Mouse (Mus musculus) kidney, embryonic 15.5 days (tissue): ENCODE results near the gene Pigo. TPM values are rescaled to one million over a fixed set of nuclear protein-coding genes. Genes with fewer than 3 reads are reported as not detected.
A peak's percentile ranks its signal among the peaks of the same experiment; 100 is the strongest.

Experiments
- ATAC-seq: fragments of 200-750 bp; cut with Nextera tagmentation; replicated peaks from 2 replicates; pipeline ENCODE4 v1.8.0; 2017; ENCODE audit warnings: moderate TSS enrichment; ENCODE audit not compliant: low FRiP score
- H3K27ac ChIP-seq: fragments of 300-500 bp; sonication (generic); 2 replicates; pipeline ENCODE4 v1.5.1; 2015; ENCODE audit warnings: mild to moderate bottlenecking, inconsistent platforms
- H3K27me3 ChIP-seq: fragments of 300-500 bp; sonication (generic); 2 replicates; pipeline ENCODE4 v1.6.1; 2015; ENCODE audit warnings: inconsistent platforms
- H3K36me3 ChIP-seq: fragments of 300-500 bp; sonication (generic); 2 replicates; pipeline ENCODE4 v1.6.1; 2015; ENCODE audit warnings: inconsistent platforms
- H3K4me1 ChIP-seq: fragments of 300-500 bp; sonication (generic); 2 replicates; pipeline ENCODE4 v1.6.1; 2015; ENCODE audit warnings: inconsistent platforms
- H3K4me2 ChIP-seq: fragments of 300-500 bp; sonication (generic); 2 replicates; pipeline ENCODE4 v1.6.1; 2015; ENCODE audit warnings: moderate library complexity, mild to moderate bottlenecking, inconsistent platforms
- H3K4me3 ChIP-seq: fragments of 300-500 bp; sonication (generic); replicated peaks from 2 replicates; pipeline ENCODE4 v1.5.1; 2015; ENCODE audit warnings: mild to moderate bottlenecking, inconsistent platforms
- H3K9ac ChIP-seq: fragments of 300-500 bp; sonication (generic); 2 replicates; pipeline ENCODE4 v1.6.1; 2015; ENCODE audit warnings: mild to moderate bottlenecking, inconsistent platforms
- H3K9me3 ChIP-seq: fragments of 300-500 bp; sonication (generic); replicated peaks from 2 replicates; pipeline ENCODE4 v1.6.1; 2016; ENCODE audit warnings: inconsistent platforms
- WGBS: fragments of 180-500 bp; shearing (Covaris S2); methylation state at CpG from one replicate; pipeline ENCODE4 v1.1.7; 2015; ENCODE audit warnings: mixed read lengths; 5-methylcytosine and 5-hydroxymethylcytosine counted together
- polyA plus RNA-seq: library from polyadenylated mRNA; unstranded; fragments of >200 nt; fragmentation: Nextera tagmentation; extraction: Ambion mirVana; gene quantifications from 2 replicates; pipeline ENCODE4 v1.2.1, GENCODE M21; 2015

The Pigo gene
- polyA plus RNA-seq, 1 experiment from 2014 or later = 27.6 TPM

GRCm38 (mm10) chr4:43045659-43046302 lies 20.2 kb upstream of the Pigo start, which contains the start of gene Fam214b:
Fam214b (minus strand) TSS chr4:43046220.
- H3K4me1 ChIP-seq = peaks cover 29% of the 10 kb centered on the region
- H3K36me3 ChIP-seq = no peaks in the 10 kb centered on the region
- peak within 1 kb of the TSS; percentile 81 for H3K27ac ChIP-seq
- no peaks in the 10 kb centered on the region for H3K9me3 ChIP-seq
- peak within 1 kb of the TSS; percentile 85 for H3K4me2 ChIP-seq
- no peaks in the 10 kb centered on the region for H3K27me3 ChIP-seq
- peak within 1 kb of the TSS; percentile 52 for H3K9ac ChIP-seq
- H3K4me3 ChIP-seq = peak within 1 kb of the TSS; percentile 65
- under 1% methylated on average over 33 of the region's 33 CpGs for WGBS
- ATAC-seq = peak; percentile 95

- Histone ChIP-seq H3K27ac (peak overlapping the region; percentile 72), H3K4me3 (peak overlapping the region; percentile 65), H3K4me2 (peak overlapping the region; percentile 85), H3K27me3 (no peaks in the 10 kb centered on the region), H3K36me3 (no peaks in the 10 kb centered on the region), H3K9ac (peak overlapping the region; percentile 44), H3K4me1 (peaks cover 32% of the 10 kb centered on the region), H3K9me3 (no peaks in the 10 kb centered on the region)
- ATAC-seq = no peak; the same call in none of the 2 replicates
- 4% methylated on average over 13 of the region's 13 CpGs for WGBS
These were observed 19.7 kb upstream of the Pigo start for GRCm38 (mm10) chr4:43045285-43045658.

- Histone ChIP-seq H3K4me1 (peaks cover 38% of the 10 kb centered on the region), H3K4me2 (peak overlapping the region; percentile 85), H3K27ac (peak overlapping the region; percentile 72), H3K9ac (no peak overlapping the region), H3K9me3 (no peaks in the 10 kb centered on the region), H3K27me3 (no peaks in the 10 kb centered on the region), H3K4me3 (peak overlapping the region; percentile 65), H3K36me3 (no peaks in the 10 kb centered on the region)
- no peak for ATAC-seq
- WGBS = 17% methylated on average over 4 of the region's 4 CpGs
These were observed 19.1 kb upstream of the Pigo start for GRCm38 (mm10) chr4:43044673-43045072.

DNA sequence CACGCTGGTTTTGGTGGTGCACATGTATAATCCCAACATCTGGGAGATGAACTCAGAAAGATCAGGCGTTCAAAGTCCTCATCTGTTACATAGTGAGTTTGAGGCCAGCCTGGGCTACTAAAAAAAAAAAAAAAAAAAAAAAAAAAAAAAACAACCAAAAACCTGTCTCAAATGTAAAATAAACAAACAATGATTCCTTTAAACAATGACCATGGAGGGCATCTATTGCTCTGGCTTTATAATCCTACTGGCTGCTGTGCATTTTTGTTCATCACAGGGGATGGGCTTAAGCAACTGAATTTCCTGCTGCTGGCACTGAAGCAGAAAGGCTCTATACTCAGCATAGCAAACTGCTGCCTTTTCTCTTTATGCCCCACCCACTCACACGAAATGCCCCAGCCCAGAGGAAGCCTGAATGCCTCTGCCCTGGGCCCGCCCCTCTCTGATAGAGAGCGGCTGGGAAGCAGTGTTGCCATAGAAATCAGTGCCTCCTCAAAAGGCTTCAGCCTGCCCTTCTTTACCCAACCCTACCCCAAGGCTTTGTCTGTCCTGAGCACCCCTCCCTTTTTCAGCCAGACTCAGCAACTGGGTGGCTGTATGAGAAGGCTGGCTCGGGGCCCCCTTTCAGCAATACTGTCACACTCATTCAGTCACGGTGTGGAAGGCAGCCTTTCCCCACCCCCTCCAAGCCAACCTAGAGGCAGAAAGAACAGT lies 18.2 kb upstream of the Pigo start:
- Histone ChIP-seq H3K27me3 (no peaks in the 10 kb centered on the region), H3K36me3 (no peaks in the 10 kb centered on the region), H3K9ac (0 out of 2 replicates have a peak overlapping the region, but pooled peaks have one; percentile 3), H3K27ac (peak overlapping the region; percentile 72), H3K4me1 (peaks cover 46% of the 10 kb centered on the region), H3K9me3 (no peaks in the 10 kb centered on the region), H3K4me3 (peak overlapping the region; percentile 65; the same call in 1 of the 2 replicates), H3K4me2 (peak overlapping the region; percentile 85)
- no peak for ATAC-seq
- 21% methylated on average over 7 of the region's 7 CpGs for WGBS

GRCm38 (mm10) chr4:43040881-43041547 lies 15.4 kb upstream of the Pigo start:
- Histone ChIP-seq H3K27ac (peak overlapping the region; percentile 45), H3K9me3 (no peaks in the 10 kb centered on the region), H3K36me3 (peaks cover 8% of the 10 kb centered on the region), H3K27me3 (no peaks in the 10 kb centered on the region), H3K4me3 (no peak overlapping the region), H3K4me2 (no peak overlapping the region), H3K9ac (no peak overlapping the region), H3K4me1 (peaks cover 51% of the 10 kb centered on the region)
- no peak for ATAC-seq
- 66% methylated on average over 9 of the region's 9 CpGs for WGBS

DNA sequence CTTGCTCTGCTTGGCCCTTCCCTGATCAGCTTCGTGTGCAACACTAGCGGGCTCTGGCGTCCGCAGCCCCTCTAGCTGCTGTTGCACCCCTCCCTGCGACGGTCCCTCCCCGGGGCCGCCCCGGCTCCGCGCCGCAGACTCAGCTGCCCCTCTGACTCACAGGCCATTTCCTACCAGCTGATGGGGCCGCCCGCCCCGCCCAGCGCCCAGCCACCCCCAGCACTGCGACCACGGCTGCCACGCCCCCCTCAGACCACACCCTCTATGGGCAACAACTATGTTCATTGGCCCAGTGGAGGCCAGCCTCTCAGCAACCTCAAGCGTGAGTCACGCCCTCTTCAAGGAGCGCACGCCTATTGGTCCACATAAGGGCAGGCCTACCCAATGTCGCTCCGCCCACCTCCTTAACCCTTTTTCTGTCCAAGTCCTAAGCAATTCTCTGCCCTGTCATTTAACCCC lies 14.5 kb upstream of the Pigo start:
- peak overlapping the region; percentile 86 for H3K4me2 ChIP-seq
- peaks cover 16% of the 10 kb centered on the region for H3K36me3 ChIP-seq
- peak overlapping the region; percentile 79 for H3K27ac ChIP-seq
- WGBS = 0% methylated on average over 25 of the region's 25 CpGs
- H3K9ac ChIP-seq = peak overlapping the region; percentile 73
- ATAC-seq = peak; percentile 98
- H3K9me3 ChIP-seq = no peaks in the 10 kb centered on the region
- peak overlapping the region; percentile 69 for H3K4me3 ChIP-seq
- peaks cover 45% of the 10 kb centered on the region for H3K4me1 ChIP-seq
- no peaks in the 10 kb centered on the region for H3K27me3 ChIP-seq

DNA sequence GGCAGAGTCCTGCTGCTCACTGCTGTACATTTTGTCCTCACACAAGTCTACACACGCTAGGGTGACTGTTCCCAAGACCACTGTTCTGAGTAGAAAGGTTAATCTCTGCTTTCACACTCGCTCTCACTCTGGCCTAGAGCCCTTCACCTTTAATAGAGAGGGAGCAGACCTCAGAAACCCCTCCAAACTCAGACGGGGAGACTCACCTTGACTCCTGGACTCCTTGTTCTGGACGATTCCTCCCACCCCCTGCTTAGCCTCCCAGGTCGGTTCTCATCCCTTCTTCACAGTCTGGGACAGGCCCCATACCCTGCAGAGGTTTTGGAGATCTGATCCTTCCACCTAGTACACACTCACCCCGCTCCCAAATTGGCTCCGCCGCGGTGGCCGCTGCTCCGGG lies 14.0 kb upstream of the Pigo start:
- peak; percentile 33 for ATAC-seq
- Histone ChIP-seq H3K4me2 (peak overlapping the region; percentile 86), H3K9me3 (no peaks in the 10 kb centered on the region), H3K9ac (peak overlapping the region; percentile 73), H3K4me1 (peaks cover 40% of the 10 kb centered on the region), H3K27me3 (no peaks in the 10 kb centered on the region), H3K4me3 (peak overlapping the region; percentile 69), H3K36me3 (peaks cover 19% of the 10 kb centered on the region), H3K27ac (peak overlapping the region; percentile 79)
- WGBS = 1% methylated on average over 11 of the region's 11 CpGs

DNA sequence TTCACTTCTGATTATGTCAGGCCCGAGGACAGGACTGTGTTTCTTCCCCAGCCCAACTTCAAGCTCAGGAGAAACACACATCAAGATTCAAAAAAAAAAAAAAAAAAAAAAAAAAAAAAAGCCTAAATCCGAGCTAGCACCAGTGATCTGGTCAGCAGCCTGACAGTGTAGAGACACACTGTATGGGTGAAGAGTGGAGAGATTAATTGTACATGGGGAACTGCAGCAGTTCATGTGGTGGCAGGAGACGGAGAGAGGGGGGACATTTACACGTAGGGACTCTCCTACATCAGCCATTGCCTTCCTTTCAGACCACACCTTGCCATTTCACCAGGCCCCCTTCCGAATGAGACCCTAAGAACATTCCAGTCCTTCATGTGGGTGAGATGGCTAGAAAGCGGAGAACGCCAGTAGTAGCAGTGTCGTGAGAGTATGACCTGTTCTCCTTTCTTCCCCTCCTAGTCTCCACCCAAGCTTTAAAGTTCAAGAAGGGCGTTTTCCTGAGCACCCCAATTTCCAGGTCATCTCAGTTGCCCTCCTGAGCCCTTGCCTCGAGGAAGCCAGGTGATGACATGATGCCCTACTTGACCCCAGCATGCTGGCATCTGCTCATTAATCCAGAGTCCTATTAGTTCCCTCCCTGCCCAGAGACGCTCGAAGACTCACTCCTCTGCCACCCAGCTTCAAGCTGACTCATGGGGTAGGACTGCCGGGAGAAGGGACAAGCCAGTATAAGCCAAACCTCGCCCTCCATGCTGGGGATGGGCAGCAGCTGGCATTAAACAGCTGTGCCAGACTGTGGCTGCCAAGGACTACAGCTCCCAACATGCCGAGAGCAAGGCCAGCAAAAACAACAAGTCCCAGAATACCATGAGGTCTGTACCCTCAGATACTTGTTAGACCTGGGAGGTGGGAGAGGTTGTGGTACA lies 13.2 kb upstream of the Pigo start:
- no peaks in the 10 kb centered on the region for H3K9me3 ChIP-seq
- no peak for ATAC-seq
- 53% methylated on average over 15 of the region's 15 CpGs for WGBS
- peak overlapping the region; percentile 73 for H3K9ac ChIP-seq
- H3K4me2 ChIP-seq = peak overlapping the region; percentile 86
- no peaks in the 10 kb centered on the region for H3K27me3 ChIP-seq
- H3K27ac ChIP-seq = peak overlapping the region; percentile 79; the same call in 1 of the 2 replicates
- H3K4me1 ChIP-seq = peaks cover 32% of the 10 kb centered on the region
- peak overlapping the region; percentile 69 for H3K4me3 ChIP-seq
- H3K36me3 ChIP-seq = peaks cover 27% of the 10 kb centered on the region

- Histone ChIP-seq H3K9me3 (no peaks in the 10 kb centered on the region), H3K36me3 (peaks cover 35% of the 10 kb centered on the region), H3K27me3 (no peaks in the 10 kb centered on the region), H3K4me1 (peaks cover 26% of the 10 kb centered on the region), H3K4me3 (no peak overlapping the region), H3K27ac (no peak overlapping the region), H3K9ac (no peak overlapping the region), H3K4me2 (no peak overlapping the region)
- ATAC-seq = no peak
- 73% methylated on average over 4 of the region's 4 CpGs for WGBS
These were observed 12.4 kb upstream of the Pigo start for GRCm38 (mm10) chr4:43037860-43038566.

DNA sequence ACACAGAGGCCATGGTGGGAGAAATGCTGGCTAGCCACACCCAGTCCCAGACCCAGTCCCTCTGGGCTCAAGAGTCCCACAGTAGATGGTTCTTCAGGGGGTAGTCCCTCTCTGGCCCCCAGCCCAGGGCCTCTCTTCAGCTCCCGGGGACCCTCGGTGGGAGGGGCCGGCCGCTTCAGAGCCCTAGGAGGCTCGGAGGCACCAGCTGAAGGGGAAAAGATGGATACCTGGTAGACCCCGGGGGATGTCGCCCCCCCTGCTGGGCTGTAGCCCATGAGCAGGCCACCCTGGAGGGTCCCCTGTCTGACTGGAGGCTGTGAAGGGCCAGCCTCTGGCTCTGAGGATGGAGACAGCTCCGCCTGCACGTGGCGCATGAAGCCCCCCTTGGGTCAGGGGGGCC lies 10.7 kb upstream of the Pigo start:
- H3K4me1 ChIP-seq = peaks cover 33% of the 10 kb centered on the region

GRCm38 (mm10) chr4:43035851-43036250 lies 10.2 kb upstream of the Pigo start:
- no peaks in the 10 kb centered on the region for H3K27me3 ChIP-seq
- WGBS = 85% methylated on average over 6 of the region's 6 CpGs
- H3K27ac ChIP-seq = no peak overlapping the region
- H3K4me1 ChIP-seq = peaks cover 32% of the 10 kb centered on the region
- H3K9me3 ChIP-seq = no peaks in the 10 kb centered on the region
- peaks cover 35% of the 10 kb centered on the region for H3K36me3 ChIP-seq
- no peak overlapping the region for H3K9ac ChIP-seq
- H3K4me3 ChIP-seq = no peak overlapping the region
- no peak overlapping the region for H3K4me2 ChIP-seq
- ATAC-seq = no peak

More for the DNA sequence above, 10.7 kb upstream of the Pigo start:
- no peak overlapping the region for H3K9ac ChIP-seq
- no peaks in the 10 kb centered on the region for H3K9me3 ChIP-seq
- H3K27ac ChIP-seq = no peak overlapping the region
- H3K4me2 ChIP-seq = no peak overlapping the region
- no peaks in the 10 kb centered on the region for H3K27me3 ChIP-seq
- H3K4me3 ChIP-seq = no peak overlapping the region
- ATAC-seq = no peak
- 81% methylated on average over 10 of the region's 10 CpGs for WGBS
- H3K36me3 ChIP-seq = peaks cover 35% of the 10 kb centered on the region
